In the genomic region with DNA sequence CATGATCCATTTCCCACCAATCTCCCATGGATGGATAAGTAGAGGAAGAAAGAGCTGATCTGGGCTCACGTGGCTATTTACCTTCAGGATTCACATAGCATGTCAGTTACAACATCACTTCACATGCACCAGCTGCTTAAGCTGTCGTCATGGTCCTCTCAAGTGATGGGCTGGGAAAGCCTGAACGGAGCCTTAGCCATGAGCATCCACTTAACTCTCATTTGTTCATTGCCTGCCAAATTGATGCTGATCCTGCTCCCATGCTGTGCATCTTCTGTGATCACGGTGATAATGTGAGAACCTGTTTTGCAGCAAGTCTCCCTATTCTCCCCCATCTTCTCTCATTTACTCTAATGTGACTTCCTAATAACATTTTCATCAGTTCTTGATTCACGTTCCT, we compare ENCODE assay signal across 22 mouse cellular contexts.
DNase-seq lines count a peak whose midpoint lies in the region; ATAC-seq and TF ChIP-seq lines count a peak whose summit lies in the region.
"Had no signal": no experiment of that assay in that cellular context is flagged by ENCODE, and none has a peak within 500 bp of the region (broad histone marks: within the 10 kb centered on the region; RNA-seq: fewer than 3 reads in every experiment).

No protein-coding gene starts in this region.

- no peaks in the 10 kb centered on the region for H3K9me3 ChIP-seq in embryonic facial prominence, embryonic 14.5 days (ENCODE audit: control insufficient read depth, low read length)
- H3K9me3 ChIP-seq in embryonic facial prominence, embryonic 10.5 days, result no peaks in the 10 kb centered on the region
- no peaks in the 10 kb centered on the region for H3K9me3 ChIP-seq in hindbrain, postnatal 0 days (ENCODE audit: low read length)
- no peaks in the 10 kb centered on the region for H3K9me3 ChIP-seq in hindbrain, embryonic 10.5 days
- no peaks in the 10 kb centered on the region for H3K9me3 ChIP-seq in midbrain, postnatal 0 days (ENCODE audit: low read length)
- H3K9me3 ChIP-seq in midbrain, embryonic 13.5 days, result no peaks in the 10 kb centered on the region
- H3K9me3 ChIP-seq: embryonic facial prominence, embryonic 12.5 days; forebrain, embryonic 15.5 days; heart, embryonic 13.5 days; hindbrain, embryonic 13.5 days had no signal

- no peak overlapping the region for H3K4me3 ChIP-seq in embryonic facial prominence, embryonic 14.5 days (ENCODE audit: low read depth, low read length)
- no peak overlapping the region for H3K4me3 ChIP-seq in embryonic facial prominence, embryonic 10.5 days
- H3K4me3 ChIP-seq in hindbrain, postnatal 0 days (ENCODE audit: low read length), result no peak overlapping the region
- no peak overlapping the region for H3K4me3 ChIP-seq in hindbrain, embryonic 10.5 days
- no peak overlapping the region for H3K4me3 ChIP-seq in midbrain, postnatal 0 days (ENCODE audit: low read depth, low read length)
- no peak overlapping the region for H3K4me3 ChIP-seq in midbrain, embryonic 13.5 days (replicated peaks)
- H3K4me3 ChIP-seq: embryonic facial prominence, embryonic 12.5 days; forebrain, embryonic 15.5 days; heart, adult 2 months; heart, embryonic 13.5 days; hindbrain, embryonic 13.5 days had no signal

- 47% methylated on average over 5 of the region's 5 CpGs for WGBS in embryonic facial prominence, embryonic 14.5 days
- WGBS in embryonic facial prominence, embryonic 10.5 days, result 68% methylated on average over 5 of the region's 5 CpGs
- WGBS in hindbrain, postnatal 0 days, result 45% methylated on average over 5 of the region's 5 CpGs
- WGBS in hindbrain, embryonic 10.5 days, result 71% methylated on average over 5 of the region's 5 CpGs
- WGBS in midbrain, postnatal 0 days, result 36% methylated on average over 5 of the region's 5 CpGs
- WGBS in midbrain, embryonic 13.5 days, result 39% methylated on average over 5 of the region's 5 CpGs

- no peak for ATAC-seq in embryonic facial prominence, embryonic 14.5 days (ENCODE audit: low read depth)
- no peak for ATAC-seq in hindbrain, postnatal 0 days
- no peak for ATAC-seq in midbrain, postnatal 0 days (ENCODE audit: low FRiP score)
- ATAC-seq in midbrain, embryonic 13.5 days, result no peak
- ATAC-seq: activated CD4-positive, CD25-positive, alpha-beta regulatory T cell, adult 4 months; forebrain, embryonic 15.5 days; Patski had no signal

- no peaks in the 10 kb centered on the region for H3K27me3 ChIP-seq in embryonic facial prominence, embryonic 14.5 days (replicated peaks; ENCODE audit: control insufficient read depth, insufficient read depth, low read length)
- H3K27me3 ChIP-seq in embryonic facial prominence, embryonic 10.5 days (replicated peaks; ENCODE audit: low read depth, poor library complexity, severe bottlenecking), result no peaks in the 10 kb centered on the region
- no peaks in the 10 kb centered on the region for H3K27me3 ChIP-seq in hindbrain, postnatal 0 days (ENCODE audit: insufficient read depth, low read length)
- H3K27me3 ChIP-seq in hindbrain, embryonic 10.5 days (ENCODE audit: insufficient read depth, poor library complexity, severe bottlenecking), result no peaks in the 10 kb centered on the region; the same call in 1 of the 2 replicates
- no peaks in the 10 kb centered on the region for H3K27me3 ChIP-seq in midbrain, postnatal 0 days (ENCODE audit: insufficient read depth, low read length)
- no peaks in the 10 kb centered on the region for H3K27me3 ChIP-seq in midbrain, embryonic 13.5 days
- H3K27me3 ChIP-seq: CH12.LX; embryonic facial prominence, embryonic 12.5 days; forebrain, embryonic 15.5 days; heart, embryonic 13.5 days; hindbrain, embryonic 13.5 days; Patski had no signal

- H3K4me1 ChIP-seq in embryonic facial prominence, embryonic 14.5 days (ENCODE audit: control insufficient read depth, insufficient read depth, low read length), result no peaks in the 10 kb centered on the region; the same call in 1 of the 2 replicates
- H3K4me1 ChIP-seq in embryonic facial prominence, embryonic 10.5 days, result no peaks in the 10 kb centered on the region
- no peaks in the 10 kb centered on the region for H3K4me1 ChIP-seq in hindbrain, postnatal 0 days (ENCODE audit: insufficient read depth, low read length)
- no peaks in the 10 kb centered on the region for H3K4me1 ChIP-seq in hindbrain, embryonic 10.5 days (replicated peaks)
- no peaks in the 10 kb centered on the region for H3K4me1 ChIP-seq in midbrain, postnatal 0 days (ENCODE audit: insufficient read depth, low read length)
- H3K4me1 ChIP-seq in midbrain, embryonic 13.5 days (replicated peaks), result peaks cover 8% of the 10 kb centered on the region
- H3K4me1 ChIP-seq: heart, embryonic 13.5 days had no signal

- no peaks in the 10 kb centered on the region for H3K36me3 ChIP-seq in embryonic facial prominence, embryonic 14.5 days (ENCODE audit: control insufficient read depth, insufficient read depth, low read length)
- no peaks in the 10 kb centered on the region for H3K36me3 ChIP-seq in embryonic facial prominence, embryonic 10.5 days (replicated peaks)
- H3K36me3 ChIP-seq in hindbrain, postnatal 0 days (ENCODE audit: insufficient read depth, low read length), result no peaks in the 10 kb centered on the region
- H3K36me3 ChIP-seq in hindbrain, embryonic 10.5 days, result no peaks in the 10 kb centered on the region
- H3K36me3 ChIP-seq in midbrain, postnatal 0 days (ENCODE audit: insufficient read depth, low read length), result no peaks in the 10 kb centered on the region
- no peaks in the 10 kb centered on the region for H3K36me3 ChIP-seq in midbrain, embryonic 13.5 days
- H3K36me3 ChIP-seq: embryonic facial prominence, embryonic 12.5 days; forebrain, embryonic 15.5 days; heart, embryonic 13.5 days; hindbrain, embryonic 13.5 days had no signal

- no peak overlapping the region for H3K4me2 ChIP-seq in embryonic facial prominence, embryonic 14.5 days (ENCODE audit: low read depth, low read length)
- no peak overlapping the region for H3K4me2 ChIP-seq in hindbrain, postnatal 0 days (ENCODE audit: low read depth, low read length)
- H3K4me2 ChIP-seq in midbrain, postnatal 0 days (ENCODE audit: low read depth, low read length, poor library complexity, severe bottlenecking), result no peak overlapping the region
- no peak overlapping the region for H3K4me2 ChIP-seq in midbrain, embryonic 13.5 days (replicated peaks)
- H3K4me2 ChIP-seq: embryonic facial prominence, embryonic 12.5 days; forebrain, embryonic 15.5 days; heart, embryonic 13.5 days; hindbrain, embryonic 13.5 days had no signal

- no peak overlapping the region for H3K9ac ChIP-seq in embryonic facial prominence, embryonic 14.5 days (ENCODE audit: low read depth, low read length)
- no peak overlapping the region for H3K9ac ChIP-seq in hindbrain, postnatal 0 days (replicated peaks; ENCODE audit: low read length)
- H3K9ac ChIP-seq in midbrain, postnatal 0 days (replicated peaks; ENCODE audit: low read length, poor library complexity, severe bottlenecking), result no peak overlapping the region
- no peak overlapping the region for H3K9ac ChIP-seq in midbrain, embryonic 13.5 days (replicated peaks)
- H3K9ac ChIP-seq: embryonic facial prominence, embryonic 12.5 days; forebrain, embryonic 15.5 days; heart, embryonic 13.5 days; hindbrain, embryonic 13.5 days had no signal

- intact Hi-C loops in gastrocnemius, postnatal 36 days (cut with DNase I), result no loop called here

- TF ChIP-seq CTCF in hindbrain, postnatal 0 days (IDR thresholded peaks at IDR 0.05; ENCODE audit: low read depth), result no peak
- TF ChIP-seq CTCF in midbrain, postnatal 0 days (IDR thresholded peaks at IDR 0.05), result no peak

- no peak overlapping the region for H3K27ac ChIP-seq in embryonic facial prominence, embryonic 14.5 days (replicated peaks; ENCODE audit: low read depth, low read length)
- no peak overlapping the region for H3K27ac ChIP-seq in embryonic facial prominence, embryonic 10.5 days (replicated peaks)
- no peak overlapping the region for H3K27ac ChIP-seq in hindbrain, postnatal 0 days
- no peak overlapping the region for H3K27ac ChIP-seq in hindbrain, embryonic 10.5 days
- H3K27ac ChIP-seq in midbrain, postnatal 0 days (ENCODE audit: low read depth, low read length), result no peak overlapping the region
- no peak overlapping the region for H3K27ac ChIP-seq in midbrain, embryonic 13.5 days
- H3K27ac ChIP-seq: embryonic facial prominence, embryonic 12.5 days; forebrain, embryonic 15.5 days; heart, adult 2 months; heart, embryonic 13.5 days; hindbrain, embryonic 13.5 days had no signal

- DNase-seq in embryonic facial prominence, embryonic 14.5 days (ENCODE audit: low spot score), result peak; percentile 20
- DNase-seq in embryonic facial prominence, embryonic 10.5 days (ENCODE audit: low spot score), result no peak
- DNase-seq in hindbrain, postnatal 0 days (ENCODE audit: low spot score), result peak; percentile 48
- no peak for DNase-seq in hindbrain, embryonic 10.5 days (ENCODE audit: low spot score)
- peak; percentile 55 for DNase-seq in midbrain, postnatal 0 days (ENCODE audit: low spot score)
- DNase-seq in ovary, postnatal 36 days (ENCODE audit: low spot score), result no peak
- DNase-seq in gastrocnemius, postnatal 36 days, result no peak
- DNase-seq: adrenal gland, postnatal 14 days; cerebellum, adult 18-20 months; cerebellum, postnatal 14 days; embryo, embryonic 11 days; gastrocnemius, postnatal 10 days; heart, adult 2 months; heart, postnatal 36 days had no signal

Comparison
In these comparisons a context has a peak if more than half of its experiments do, and no peak if none do; other contexts are left out.
1. DNase-seq: peak in embryonic facial prominence, embryonic 14.5 days (single experiment), hindbrain, postnatal 0 days (single experiment) and midbrain, postnatal 0 days (single experiment); none in embryonic facial prominence, embryonic 10.5 days (single experiment), hindbrain, embryonic 10.5 days (single experiment), ovary, postnatal 36 days (single experiment) and gastrocnemius, postnatal 36 days (0 of 2).